Mouse (Mus musculus) Muller cell, postnatal 12 days (primary cell): ENCODE measurements around the gene Prkag2.

ENCODE experiments used
- DNase-seq: peaks from one replicate; pipeline ENCODE4 v3.0.0-alpha.2; 2015; ENCODE audit errors: inconsistent ontology term

The Prkag2 gene

GRCm38 (mm10) chr5:24970552-24971275 lies 129.7 kb downstream of the Prkag2 start:
- no peak for DNase-seq

GRCm38 (mm10) chr5:24969241-24969880 lies 131.1 kb downstream of the Prkag2 start:
- DNase-seq, result no peak

- DNase-seq, result no peak
These were observed 131.7 kb downstream of the Prkag2 start for GRCm38 (mm10) chr5:24968792-24969191.

- DNase-seq, result no peak
These were observed 132.4 kb downstream of the Prkag2 start for GRCm38 (mm10) chr5:24967898-24968535.

GRCm38 (mm10) chr5:24963776-24964175 lies 136.7 kb downstream of the Prkag2 start:
- DNase-seq, result no peak

- DNase-seq, result peak; percentile 77
These were observed 139.7 kb downstream of the Prkag2 start for GRCm38 (mm10) chr5:24960791-24961190.

GRCm38 (mm10) chr5:24959758-24960157 lies 140.7 kb downstream of the Prkag2 start:
- no peak for DNase-seq

GRCm38 (mm10) chr5:24958596-24958995 lies 141.8 kb downstream of the Prkag2 start:
- no peak for DNase-seq

- DNase-seq, result no peak
These were observed 143.6 kb downstream of the Prkag2 start for GRCm38 (mm10) chr5:24956891-24957290.

GRCm38 (mm10) chr5:24952842-24953741 lies 147.3 kb downstream of the Prkag2 start:
- DNase-seq, result peak; percentile 90

GRCm38 (mm10) chr5:24952212-24952611 lies 148.2 kb downstream of the Prkag2 start:
- no peak for DNase-seq

GRCm38 (mm10) chr5:24950891-24951574 lies 149.4 kb downstream of the Prkag2 start:
- no peak for DNase-seq

GRCm38 (mm10) chr5:24950039-24950438 lies 150.4 kb downstream of the Prkag2 start:
- no peak for DNase-seq

- DNase-seq, result peak; percentile 16
These were observed 162.2 kb downstream of the Prkag2 start for GRCm38 (mm10) chr5:24938046-24938822.

GRCm38 (mm10) chr5:24936451-24936850 lies 164.0 kb downstream of the Prkag2 start:
- DNase-seq, result no peak

- no peak for DNase-seq
These were observed 165.0 kb downstream of the Prkag2 start for GRCm38 (mm10) chr5:24935446-24935845.

- no peak for DNase-seq
These were observed 166.7 kb downstream of the Prkag2 start for GRCm38 (mm10) chr5:24933760-24934159.

- DNase-seq, result no peak
These were observed 168.8 kb downstream of the Prkag2 start for GRCm38 (mm10) chr5:24931578-24932185.

- DNase-seq, result no peak
These were observed 169.4 kb downstream of the Prkag2 start for GRCm38 (mm10) chr5:24930831-24931577.
